Mouse (Mus musculus): Measurements from ENCODE around the gene Cacna1f. TPM values are rescaled to one million over a fixed set of nuclear protein-coding genes. Genes with fewer than 3 reads are reported as not detected.
A peak's percentile ranks its signal among the peaks of the same experiment; 100 is the strongest.

Gene Cacna1f
- polyA plus RNA-seq, 1 experiment from 2014 or later, result not detected

DNA sequence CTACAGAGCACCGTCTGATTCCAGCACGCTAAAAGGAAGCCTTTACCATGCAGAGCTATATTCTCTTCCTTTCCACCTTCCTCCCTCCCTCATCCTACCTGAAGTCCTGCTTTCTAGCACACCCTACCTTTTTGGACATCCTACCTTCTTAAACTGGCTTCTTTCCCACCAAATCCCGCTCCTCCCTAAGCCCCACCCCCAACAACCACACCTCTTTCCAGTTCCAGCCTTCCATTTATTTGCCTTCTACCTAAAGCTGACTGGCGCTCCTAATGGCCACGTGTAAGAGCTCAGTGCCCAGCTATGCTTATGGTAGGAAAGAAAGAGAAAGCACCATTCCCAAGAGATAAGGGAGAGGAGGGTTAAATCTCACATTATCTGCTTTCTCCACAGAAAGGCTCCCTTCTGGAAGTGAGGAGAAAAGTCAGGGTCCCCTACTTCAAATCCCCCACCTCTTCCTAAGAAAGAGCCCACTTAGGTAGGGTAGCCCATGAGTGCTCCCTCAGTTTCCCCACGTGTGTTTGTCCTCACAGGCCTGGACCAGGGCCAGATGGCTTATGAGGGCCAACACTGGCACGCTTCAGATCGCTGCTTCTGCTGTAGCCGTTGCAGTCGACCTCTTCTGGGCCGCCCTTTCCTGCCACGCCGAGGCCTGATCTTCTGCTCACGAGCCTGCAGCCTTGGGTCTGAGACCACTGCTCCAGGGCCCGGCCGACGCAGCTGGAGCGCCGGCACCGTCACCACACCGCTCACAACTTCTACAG is 59.0 kb downstream of the Cacna1f start:
- ATAC-seq (no peak), DNase-seq (ENCODE audit: low spot score) (no peak)
- Histone ChIP-seq H3K9me3 (replicated peaks; ENCODE audit: control insufficient read depth, low read length) (no peaks in the 10 kb centered on the region), H3K9ac (ENCODE audit: low read length) (no peak overlapping the region), H3K27ac (ENCODE audit: low read depth, low read length) (no peak overlapping the region), H3K36me3 (ENCODE audit: control insufficient read depth, insufficient read depth, low read length) (peaks cover 3% of the 10 kb centered on the region; the same call in 1 of the 2 replicates), H3K4me1 (ENCODE audit: control insufficient read depth, insufficient read depth, low read length) (no peaks in the 10 kb centered on the region), H3K27me3 (replicated peaks; ENCODE audit: control insufficient read depth, insufficient read depth, low read length) (no peaks in the 10 kb centered on the region), H3K4me2 (ENCODE audit: low read length) (no peak overlapping the region), H3K4me3 (ENCODE audit: low read depth, low read length) (no peak overlapping the region)
- 77% methylated on average over 21 of the region's 21 CpGs for WGBS

DNA sequence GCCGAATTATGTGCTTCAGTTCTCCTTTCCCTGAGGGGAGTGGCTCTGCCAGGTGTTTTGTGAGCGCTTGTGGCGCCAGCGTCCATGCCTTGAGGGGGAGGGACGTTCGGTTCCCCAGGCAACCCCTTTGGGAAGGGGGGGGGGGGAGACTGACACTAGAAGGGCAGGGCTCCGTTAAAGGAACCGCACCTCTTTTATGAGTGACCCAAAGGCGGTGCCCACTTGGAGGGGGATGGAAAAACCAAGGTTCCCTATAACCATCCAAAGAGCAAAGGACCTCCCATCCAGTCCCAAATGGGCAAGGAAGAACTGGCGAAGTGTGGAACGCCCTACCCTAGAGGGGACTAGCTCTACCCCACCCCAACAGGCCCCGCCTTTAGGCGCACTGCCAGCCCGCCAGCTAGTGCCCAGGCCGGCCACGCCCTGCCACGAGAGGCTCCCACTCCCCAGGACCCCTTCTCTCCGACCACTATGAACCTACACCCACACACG is 63.6 kb downstream of the Cacna1f start:
- Histone ChIP-seq H3K4me1 (ENCODE audit: control insufficient read depth, insufficient read depth, low read length) (no peaks in the 10 kb centered on the region), H3K4me3 (ENCODE audit: low read depth, low read length) (peak overlapping the region; percentile 36), H3K36me3 (ENCODE audit: control insufficient read depth, insufficient read depth, low read length) (peaks cover 3% of the 10 kb centered on the region; the same call in 1 of the 2 replicates), H3K9me3 (replicated peaks; ENCODE audit: control insufficient read depth, low read length) (no peaks in the 10 kb centered on the region), H3K9ac (ENCODE audit: low read length) (peak overlapping the region; percentile 54), H3K27me3 (replicated peaks; ENCODE audit: control insufficient read depth, insufficient read depth, low read length) (no peaks in the 10 kb centered on the region), H3K4me2 (ENCODE audit: low read length) (peak overlapping the region; percentile 47), H3K27ac (ENCODE audit: low read depth, low read length) (peak overlapping the region; percentile 63; the same call in 1 of the 2 replicates)
- DNase-seq (ENCODE audit: low spot score) (peak; percentile 64), ATAC-seq (peak; percentile 84)
- 33% methylated on average over 17 of the region's 19 CpGs for WGBS

DNA sequence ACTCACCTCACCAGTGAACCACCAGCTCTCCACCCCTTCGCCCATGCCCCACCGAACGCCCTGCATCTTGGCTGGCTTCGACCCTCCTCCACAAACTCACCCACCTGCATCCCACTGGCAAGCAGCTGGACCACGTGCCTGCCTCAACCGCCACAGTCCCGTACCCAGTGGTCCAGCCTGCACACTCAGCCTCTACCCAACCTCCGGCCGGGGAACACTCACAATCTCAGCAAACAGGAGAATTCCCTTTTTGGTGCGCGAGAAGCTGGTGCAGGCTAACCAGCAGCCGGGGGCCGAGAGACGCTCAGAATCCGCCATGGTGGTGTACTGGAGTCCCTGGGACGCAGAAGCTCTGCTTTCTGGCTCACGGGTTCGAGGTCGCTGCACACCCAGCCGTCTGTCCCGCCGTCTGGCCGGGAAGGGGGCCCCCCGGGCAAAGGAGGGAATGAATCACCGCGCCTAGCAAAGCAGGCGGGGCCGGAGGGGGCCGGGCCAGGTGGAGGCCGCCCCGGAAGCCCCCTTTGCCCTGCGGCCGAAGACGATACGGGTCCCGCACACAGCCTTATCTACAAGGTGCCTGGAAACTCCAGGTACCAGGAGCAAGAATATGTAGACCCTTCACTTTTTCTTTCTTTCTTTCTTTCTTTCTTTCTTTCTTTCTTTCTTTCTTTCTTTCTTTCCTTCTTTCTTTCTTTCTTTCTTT is 64.2 kb downstream of the Cacna1f start, which contains the start of gene Plp2:
Gene Plp2, minus strand, starts transcription at position 470 of the 703 bp plus-strand sequence.
- Histone ChIP-seq H3K4me2 (ENCODE audit: low read length) (peak within 1 kb of the TSS; percentile 47), H3K9me3 (replicated peaks; ENCODE audit: control insufficient read depth, low read length) (no peaks in the 10 kb centered on the region), H3K36me3 (ENCODE audit: control insufficient read depth, insufficient read depth, low read length) (peaks cover 3% of the 10 kb centered on the region; the same call in 1 of the 2 replicates), H3K4me3 (ENCODE audit: low read depth, low read length) (peak within 1 kb of the TSS; percentile 36), H3K4me1 (ENCODE audit: control insufficient read depth, insufficient read depth, low read length) (no peaks in the 10 kb centered on the region), H3K27ac (ENCODE audit: low read depth, low read length) (peak within 1 kb of the TSS; percentile 63; the same call in 1 of the 2 replicates), H3K9ac (ENCODE audit: low read length) (peak within 1 kb of the TSS; percentile 54), H3K27me3 (replicated peaks; ENCODE audit: control insufficient read depth, insufficient read depth, low read length) (no peaks in the 10 kb centered on the region)
- DNase-seq (ENCODE audit: low spot score) (peak; percentile 19), ATAC-seq (peak; percentile 64)
- 33% methylated on average over 32 of the region's 36 CpGs for WGBS

DNA sequence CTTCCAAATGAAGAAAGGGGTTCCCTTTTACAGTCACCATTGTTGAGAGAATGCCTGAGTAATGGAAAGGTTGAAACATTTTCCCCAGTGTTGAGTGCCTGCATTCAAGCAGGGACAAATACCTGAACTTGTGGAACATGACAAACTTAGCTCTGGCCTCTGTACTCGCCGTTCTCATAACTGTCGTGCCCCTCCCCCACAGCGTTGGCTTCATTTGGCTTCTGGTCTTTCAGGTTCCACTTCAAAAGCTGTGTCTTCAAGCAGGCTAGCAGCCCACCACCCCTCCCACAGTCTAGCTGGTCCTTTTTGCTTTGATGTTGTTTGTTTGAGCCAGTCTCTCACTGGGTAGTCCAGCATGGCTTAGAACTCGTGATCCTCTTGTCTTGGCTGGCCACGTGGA is 65.9 kb downstream of the Cacna1f start:
- no peaks in the 10 kb centered on the region for H3K9me3 ChIP-seq (replicated peaks; ENCODE audit: control insufficient read depth, low read length)
- no peaks in the 10 kb centered on the region for H3K4me1 ChIP-seq (ENCODE audit: control insufficient read depth, insufficient read depth, low read length)
- H3K36me3 ChIP-seq (ENCODE audit: control insufficient read depth, insufficient read depth, low read length), result peaks cover 3% of the 10 kb centered on the region; the same call in 1 of the 2 replicates
- 60% methylated on average over 6 of the region's 6 CpGs for WGBS
- no peak for ATAC-seq
- H3K4me2 ChIP-seq (ENCODE audit: low read length), result no peak overlapping the region
- no peak overlapping the region for H3K27ac ChIP-seq (ENCODE audit: low read depth, low read length)
- no peak overlapping the region for H3K4me3 ChIP-seq (ENCODE audit: low read depth, low read length)
- H3K9ac ChIP-seq (ENCODE audit: low read length), result no peak overlapping the region
- DNase-seq (ENCODE audit: low spot score), result no peak
- no peaks in the 10 kb centered on the region for H3K27me3 ChIP-seq (replicated peaks; ENCODE audit: control insufficient read depth, insufficient read depth, low read length)

DNA sequence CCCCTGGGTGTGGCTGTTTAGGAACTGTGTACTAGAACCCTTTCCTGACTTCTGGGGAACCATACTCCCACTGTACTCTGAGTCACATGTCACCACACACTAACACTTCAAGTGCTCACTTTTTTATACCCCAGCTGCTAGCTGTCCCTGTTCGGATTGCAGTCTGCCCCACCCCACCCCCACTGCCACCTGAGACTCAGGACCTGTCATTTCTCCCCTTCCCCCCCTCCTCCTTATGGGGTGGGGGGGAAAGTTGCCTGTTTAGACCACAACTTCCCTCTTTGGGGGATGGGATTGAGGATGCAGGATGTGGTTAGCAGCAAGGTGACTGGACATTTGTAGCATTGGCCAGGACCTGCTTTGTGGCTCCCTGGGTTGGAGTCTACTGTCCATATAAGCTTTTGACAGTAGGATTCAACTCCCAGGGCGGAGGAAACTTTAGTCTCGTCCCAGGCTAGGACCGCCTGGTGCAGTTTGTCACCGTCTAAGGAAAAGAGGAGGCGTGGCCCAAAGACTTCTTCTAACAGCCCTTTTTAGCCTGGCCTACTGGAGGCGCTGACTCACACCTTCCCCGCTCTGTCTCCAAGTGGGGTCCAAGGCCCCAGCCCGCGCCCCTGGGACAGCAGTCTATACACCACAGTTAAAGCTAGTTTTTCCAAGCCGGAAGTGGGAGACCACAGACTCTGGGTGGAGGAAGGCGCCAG is 66.8 kb downstream of the Cacna1f start:
- peaks cover 1% of the 10 kb centered on the region; the same call in 1 of the 2 replicates for H3K36me3 ChIP-seq (ENCODE audit: control insufficient read depth, insufficient read depth, low read length)
- DNase-seq (ENCODE audit: low spot score) (no peak), ATAC-seq (no peak)
- no peaks in the 10 kb centered on the region for H3K4me1 ChIP-seq (ENCODE audit: control insufficient read depth, insufficient read depth, low read length)
- no peaks in the 10 kb centered on the region for H3K9me3 ChIP-seq (replicated peaks; ENCODE audit: control insufficient read depth, low read length)
- no peak overlapping the region for H3K9ac ChIP-seq (ENCODE audit: low read length)
- WGBS, result 51% methylated on average over 12 of the region's 12 CpGs
- no peak overlapping the region for H3K4me2 ChIP-seq (ENCODE audit: low read length)
- H3K27ac ChIP-seq (ENCODE audit: low read depth, low read length), result no peak overlapping the region
- H3K27me3 ChIP-seq (replicated peaks; ENCODE audit: control insufficient read depth, insufficient read depth, low read length), result no peaks in the 10 kb centered on the region
- no peak overlapping the region for H3K4me3 ChIP-seq (ENCODE audit: low read depth, low read length)

DNA sequence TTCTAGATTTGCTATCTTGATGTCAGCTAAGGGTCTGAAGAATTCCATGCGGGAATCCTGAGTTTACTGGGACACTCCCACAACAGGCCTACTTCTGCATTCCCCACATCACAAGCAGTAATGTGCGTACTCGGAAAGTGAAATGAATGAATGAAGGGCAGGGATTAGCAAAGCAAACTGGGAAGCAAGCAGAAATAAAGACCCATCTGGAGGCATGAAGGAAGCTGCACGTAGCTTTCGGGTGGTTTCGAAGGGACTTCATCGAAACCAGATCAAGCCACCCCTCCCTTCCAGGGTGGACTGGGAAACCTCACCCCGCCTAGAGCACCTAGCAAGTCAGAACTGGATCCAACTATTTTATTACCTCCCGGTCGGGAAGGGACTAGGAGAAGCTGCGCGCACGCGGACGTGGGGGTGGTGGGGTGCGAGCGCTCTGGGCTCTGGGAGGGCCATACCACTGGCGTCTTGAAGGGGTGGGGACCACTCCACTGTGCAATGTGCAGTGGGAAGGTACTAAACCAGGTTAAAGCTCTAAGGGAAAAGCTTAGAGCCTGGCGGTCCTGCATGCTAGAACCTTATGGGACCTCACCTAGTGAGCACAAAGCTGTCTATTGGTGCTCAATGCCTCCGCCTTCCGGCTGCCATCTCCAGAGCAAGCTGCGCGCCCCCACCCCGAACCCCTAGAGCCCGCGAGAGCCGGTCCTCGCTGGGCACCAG is 67.6 kb downstream of the Cacna1f start:
- WGBS, result 43% methylated on average over 28 of the region's 28 CpGs
- Histone ChIP-seq H3K9me3 (replicated peaks; ENCODE audit: control insufficient read depth, low read length) (no peaks in the 10 kb centered on the region), H3K4me3 (ENCODE audit: low read depth, low read length) (peak overlapping the region; percentile 15; the same call in 1 of the 2 replicates), H3K4me2 (ENCODE audit: low read length) (peak overlapping the region; percentile 37), H3K36me3 (ENCODE audit: control insufficient read depth, insufficient read depth, low read length) (no peaks in the 10 kb centered on the region), H3K27me3 (replicated peaks; ENCODE audit: control insufficient read depth, insufficient read depth, low read length) (no peaks in the 10 kb centered on the region), H3K4me1 (ENCODE audit: control insufficient read depth, insufficient read depth, low read length) (no peaks in the 10 kb centered on the region), H3K27ac (ENCODE audit: low read depth, low read length) (no peak overlapping the region), H3K9ac (ENCODE audit: low read length) (peak overlapping the region; percentile 5; the same call in 1 of the 2 replicates)
- no peak for DNase-seq (ENCODE audit: low spot score)
- no peak; the same call in 1 of the 2 replicates for ATAC-seq

DNA sequence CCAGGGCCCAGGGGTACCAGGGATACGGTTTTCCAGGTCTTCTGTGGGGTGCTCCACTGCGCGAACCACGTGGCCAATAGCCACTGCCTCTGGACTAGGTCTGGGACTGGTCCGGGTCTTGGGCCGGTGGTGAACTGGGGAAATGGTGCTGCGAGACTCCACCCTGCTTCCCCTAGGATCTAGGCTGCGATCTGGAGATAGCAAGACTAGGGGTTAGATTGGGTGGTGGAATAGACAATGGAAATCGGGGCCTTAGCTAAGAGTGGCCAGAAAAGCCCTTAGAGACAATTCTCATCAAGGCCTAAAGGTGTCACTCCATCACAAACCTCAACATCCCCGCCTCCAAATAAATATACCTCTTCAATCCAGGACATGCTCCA is 68.1 kb downstream of the Cacna1f start:
- H3K27ac ChIP-seq (ENCODE audit: low read depth, low read length), result no peak overlapping the region
- H3K9ac ChIP-seq (ENCODE audit: low read length), result no peak overlapping the region
- DNase-seq (ENCODE audit: low spot score) (no peak), ATAC-seq (no peak)
- H3K4me1 ChIP-seq (ENCODE audit: control insufficient read depth, insufficient read depth, low read length), result no peaks in the 10 kb centered on the region
- 44% methylated on average over 10 of the region's 10 CpGs for WGBS
- H3K4me2 ChIP-seq (ENCODE audit: low read length), result peak overlapping the region; percentile 37
- H3K27me3 ChIP-seq (replicated peaks; ENCODE audit: control insufficient read depth, insufficient read depth, low read length), result no peaks in the 10 kb centered on the region
- no peaks in the 10 kb centered on the region for H3K36me3 ChIP-seq (ENCODE audit: control insufficient read depth, insufficient read depth, low read length)
- H3K4me3 ChIP-seq (ENCODE audit: low read depth, low read length), result peak overlapping the region; percentile 15; the same call in 1 of the 2 replicates
- no peaks in the 10 kb centered on the region for H3K9me3 ChIP-seq (replicated peaks; ENCODE audit: control insufficient read depth, low read length)

DNA sequence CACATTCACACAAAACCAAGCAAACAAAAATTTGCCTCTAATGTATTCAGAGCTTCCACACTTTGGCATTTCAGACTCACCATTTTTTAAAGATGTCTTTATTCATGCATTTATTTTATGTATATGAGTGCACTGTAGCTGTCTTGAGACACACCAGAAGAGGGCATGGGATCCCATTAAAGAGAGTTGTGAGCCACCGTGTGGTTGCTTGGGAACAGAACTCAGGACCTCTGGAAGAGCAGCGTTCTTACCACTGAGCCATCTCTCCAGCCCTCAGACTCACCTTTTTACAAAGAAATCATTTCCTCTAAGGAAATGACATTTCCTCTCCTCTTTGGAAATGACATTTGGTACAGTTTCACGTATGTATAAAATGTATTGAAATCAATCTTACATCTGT is 72.1 kb downstream of the Cacna1f start:
- H3K27me3 ChIP-seq (replicated peaks; ENCODE audit: control insufficient read depth, insufficient read depth, low read length), result no peaks in the 10 kb centered on the region
- WGBS, result 56% methylated on average over 3 of the region's 3 CpGs
- ATAC-seq (no peak), DNase-seq (ENCODE audit: low spot score) (no peak)
- no peak overlapping the region for H3K27ac ChIP-seq (ENCODE audit: low read depth, low read length)
- no peak overlapping the region for H3K4me3 ChIP-seq (ENCODE audit: low read depth, low read length)
- no peak overlapping the region for H3K9ac ChIP-seq (ENCODE audit: low read length)
- no peaks in the 10 kb centered on the region for H3K4me1 ChIP-seq (ENCODE audit: control insufficient read depth, insufficient read depth, low read length)
- H3K36me3 ChIP-seq (ENCODE audit: control insufficient read depth, insufficient read depth, low read length), result no peaks in the 10 kb centered on the region
- H3K4me2 ChIP-seq (ENCODE audit: low read length), result no peak overlapping the region
- no peaks in the 10 kb centered on the region for H3K9me3 ChIP-seq (replicated peaks; ENCODE audit: control insufficient read depth, low read length)

All from forebrain, embryonic 14.5 days (tissue).